Mouse (Mus musculus): ENCODE data around the gene Igsf21. TPM values are rescaled to one million over a fixed set of nuclear protein-coding genes. Genes with fewer than 3 reads are reported as not detected.

Igsf21 gene
- polyA plus RNA-seq, 1 experiment from 2014 or later: not detected

- Histone ChIP-seq H3K36me3 (ENCODE audit: control insufficient read depth, insufficient read depth) (no peaks in the 10 kb centered on the region), H3K4me3 (ENCODE audit: low read depth, low read length) (no peak overlapping the region), H3K4me1 (ENCODE audit: control insufficient read depth, low read depth, low read length) (no peaks in the 10 kb centered on the region), H3K9me3 (replicated peaks; ENCODE audit: control insufficient read depth, low read length) (no peaks in the 10 kb centered on the region), H3K27me3 (ENCODE audit: control insufficient read depth, insufficient read depth, low read depth, low read length) (no peaks in the 10 kb centered on the region), H3K4me2 (ENCODE audit: low read depth, low read length) (no peak overlapping the region), H3K9ac (ENCODE audit: low read depth, low read length) (no peak overlapping the region), H3K27ac (ENCODE audit: low read length) (no peak overlapping the region)
- no peak for ATAC-seq (ENCODE audit: low read depth)
- 55% methylated on average over 7 of the region's 7 CpGs for WGBS (ENCODE audit: insufficient replicate concordance)
Measured at GRCm38 (mm10) chr4:140015916-140016315, 230.7 kb downstream of the Igsf21 start.

DNA sequence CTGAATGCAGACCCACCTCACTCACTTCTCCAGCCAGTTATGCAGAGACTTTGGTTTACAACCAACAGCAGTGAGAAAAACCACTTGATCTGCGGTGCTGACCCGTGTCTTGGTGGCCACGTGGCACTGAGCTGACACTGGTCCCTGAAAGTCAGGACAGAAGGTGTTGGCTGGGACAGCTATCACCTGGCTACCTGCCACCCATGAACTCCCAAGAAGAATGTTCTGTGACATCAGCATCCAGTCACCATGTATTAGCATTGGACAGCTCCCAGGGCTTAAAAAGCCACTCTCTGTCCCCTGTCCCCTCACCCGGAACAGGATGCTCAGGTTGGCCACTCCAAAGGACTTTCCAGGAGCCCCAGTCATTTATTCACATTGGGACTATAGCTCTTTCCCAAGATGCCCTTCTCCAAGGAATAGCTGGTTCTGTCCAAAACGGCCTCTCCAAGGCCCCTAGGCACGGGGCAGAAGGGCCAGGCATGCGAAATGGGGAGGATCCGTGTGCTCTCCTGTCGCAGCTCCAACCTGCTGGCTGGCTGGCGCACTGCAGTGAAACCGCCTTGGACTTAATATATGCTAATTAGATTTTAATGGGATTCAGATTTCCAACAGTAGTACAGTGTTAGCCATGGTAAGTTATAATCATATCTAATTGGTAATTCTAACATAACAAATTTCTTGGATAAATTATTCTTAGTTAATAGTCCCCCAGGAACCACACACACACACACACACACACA is 235.7 kb downstream of the Igsf21 start:
- WGBS (ENCODE audit: insufficient replicate concordance): 58% methylated on average over 11 of the region's 11 CpGs
- no peaks in the 10 kb centered on the region for H3K36me3 ChIP-seq (ENCODE audit: control insufficient read depth, insufficient read depth)
- H3K9me3 ChIP-seq (replicated peaks; ENCODE audit: control insufficient read depth, low read length): no peaks in the 10 kb centered on the region
- H3K9ac ChIP-seq (ENCODE audit: low read depth, low read length): no peak overlapping the region
- no peak for ATAC-seq (ENCODE audit: low read depth)
- no peak overlapping the region for H3K4me2 ChIP-seq (ENCODE audit: low read depth, low read length)
- H3K27ac ChIP-seq (ENCODE audit: low read length): no peak overlapping the region
- H3K4me3 ChIP-seq (ENCODE audit: low read depth, low read length): no peak overlapping the region
- H3K27me3 ChIP-seq (ENCODE audit: control insufficient read depth, insufficient read depth, low read depth, low read length): no peaks in the 10 kb centered on the region
- H3K4me1 ChIP-seq (ENCODE audit: control insufficient read depth, low read depth, low read length): no peaks in the 10 kb centered on the region

DNA sequence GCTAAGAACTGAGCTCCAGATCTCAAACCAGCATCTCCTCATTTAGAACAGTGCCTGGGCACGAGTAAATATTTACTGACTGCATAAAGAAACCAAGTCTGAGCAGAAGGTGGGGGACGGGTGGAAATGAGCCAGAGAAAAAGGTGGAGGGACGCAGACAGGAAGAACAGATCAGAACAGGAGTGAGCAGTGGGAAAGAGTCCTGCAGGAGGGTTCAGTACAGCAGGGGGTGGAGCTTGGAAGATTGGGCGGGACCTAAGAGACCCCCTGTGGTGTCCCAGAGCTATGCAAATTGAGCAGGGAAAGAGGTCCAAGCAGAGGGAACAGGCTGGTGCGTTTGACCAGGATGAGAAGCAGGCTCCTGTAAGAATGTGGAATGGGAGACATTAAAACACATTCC is 241.7 kb downstream of the Igsf21 start:
- peaks cover 16% of the 10 kb centered on the region for H3K27me3 ChIP-seq (ENCODE audit: control insufficient read depth, insufficient read depth, low read depth, low read length)
- no peak overlapping the region for H3K27ac ChIP-seq (ENCODE audit: low read length)
- no peak overlapping the region for H3K9ac ChIP-seq (ENCODE audit: low read depth, low read length)
- no peaks in the 10 kb centered on the region for H3K4me1 ChIP-seq (ENCODE audit: control insufficient read depth, low read depth, low read length)
- no peak overlapping the region for H3K4me2 ChIP-seq (ENCODE audit: low read depth, low read length)
- H3K9me3 ChIP-seq (replicated peaks; ENCODE audit: control insufficient read depth, low read length): no peaks in the 10 kb centered on the region
- no peak for ATAC-seq (ENCODE audit: low read depth)
- no peaks in the 10 kb centered on the region for H3K36me3 ChIP-seq (ENCODE audit: control insufficient read depth, insufficient read depth)
- no peak overlapping the region for H3K4me3 ChIP-seq (ENCODE audit: low read depth, low read length)
- WGBS (ENCODE audit: insufficient replicate concordance): 5% methylated on average over 5 of the region's 5 CpGs

DNA sequence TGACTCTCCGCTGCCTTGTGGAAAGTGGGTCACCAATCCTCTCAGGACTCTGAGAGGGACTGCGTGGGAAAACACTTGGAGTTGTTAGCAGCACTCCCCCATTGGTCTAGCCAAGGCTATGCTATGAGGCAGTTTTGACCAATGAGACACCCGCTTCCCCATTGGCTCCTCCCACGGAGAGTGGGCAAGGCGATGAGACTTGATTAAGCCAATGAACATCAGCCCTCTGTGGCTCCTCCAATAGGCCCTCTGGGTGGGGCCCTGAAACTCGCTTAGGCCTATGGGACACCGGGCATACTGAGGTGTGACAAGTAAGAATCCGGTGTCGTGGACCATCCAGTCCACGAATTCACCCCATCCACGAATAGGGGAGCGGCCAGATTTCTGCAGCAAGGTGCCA is 242.4 kb downstream of the Igsf21 start:
- no peak overlapping the region for H3K9ac ChIP-seq (ENCODE audit: low read depth, low read length)
- H3K4me2 ChIP-seq (ENCODE audit: low read depth, low read length): no peak overlapping the region
- no peaks in the 10 kb centered on the region for H3K36me3 ChIP-seq (ENCODE audit: control insufficient read depth, insufficient read depth)
- H3K4me3 ChIP-seq (ENCODE audit: low read depth, low read length): no peak overlapping the region
- H3K27ac ChIP-seq (ENCODE audit: low read length): no peak overlapping the region
- H3K4me1 ChIP-seq (ENCODE audit: control insufficient read depth, low read depth, low read length): no peaks in the 10 kb centered on the region
- WGBS (ENCODE audit: insufficient replicate concordance): 9% methylated on average over 12 of the region's 12 CpGs
- peaks cover 16% of the 10 kb centered on the region for H3K27me3 ChIP-seq (ENCODE audit: control insufficient read depth, insufficient read depth, low read depth, low read length)
- no peak for ATAC-seq (ENCODE audit: low read depth)
- H3K9me3 ChIP-seq (replicated peaks; ENCODE audit: control insufficient read depth, low read length): no peaks in the 10 kb centered on the region

- Histone ChIP-seq H3K4me2 (ENCODE audit: low read depth, low read length) (no peak overlapping the region), H3K9me3 (replicated peaks; ENCODE audit: control insufficient read depth, low read length) (no peaks in the 10 kb centered on the region), H3K27ac (ENCODE audit: low read length) (no peak overlapping the region), H3K36me3 (ENCODE audit: control insufficient read depth, insufficient read depth) (no peaks in the 10 kb centered on the region), H3K9ac (ENCODE audit: low read depth, low read length) (no peak overlapping the region), H3K4me1 (ENCODE audit: control insufficient read depth, low read depth, low read length) (no peaks in the 10 kb centered on the region), H3K27me3 (ENCODE audit: control insufficient read depth, insufficient read depth, low read depth, low read length) (peaks cover 16% of the 10 kb centered on the region), H3K4me3 (ENCODE audit: low read depth, low read length) (no peak overlapping the region)
- WGBS (ENCODE audit: insufficient replicate concordance): 13% methylated on average over 12 of the region's 12 CpGs
- ATAC-seq (ENCODE audit: low read depth): no peak
Measured at GRCm38 (mm10) chr4:140002069-140002468, 244.5 kb downstream of the Igsf21 start.

DNA sequence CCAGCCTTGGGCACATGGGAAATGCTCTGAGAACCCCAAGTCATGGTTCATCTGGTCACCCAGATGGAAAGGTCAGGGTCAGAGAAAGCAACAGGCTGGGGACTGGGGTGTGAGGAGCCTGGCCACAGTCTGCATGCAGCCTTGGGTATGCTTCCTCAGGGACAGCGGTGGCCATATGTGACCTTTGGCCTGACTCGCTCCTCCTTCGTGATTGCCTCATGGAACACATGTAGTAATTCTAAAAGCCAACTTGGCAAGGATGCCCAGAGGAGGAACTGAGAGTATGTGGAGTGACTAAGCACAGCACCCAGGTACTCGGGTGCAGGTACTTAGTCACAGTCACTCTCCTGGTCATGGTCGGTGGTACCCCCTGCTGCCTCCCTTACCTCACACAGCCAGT is 245.7 kb downstream of the Igsf21 start:
- H3K4me2 ChIP-seq (ENCODE audit: low read depth, low read length): no peak overlapping the region
- no peaks in the 10 kb centered on the region for H3K9me3 ChIP-seq (replicated peaks; ENCODE audit: control insufficient read depth, low read length)
- H3K4me3 ChIP-seq (ENCODE audit: low read depth, low read length): no peak overlapping the region
- WGBS (ENCODE audit: insufficient replicate concordance): 52% methylated on average over 5 of the region's 5 CpGs
- peaks cover 16% of the 10 kb centered on the region for H3K27me3 ChIP-seq (ENCODE audit: control insufficient read depth, insufficient read depth, low read depth, low read length)
- ATAC-seq (ENCODE audit: low read depth): no peak
- no peaks in the 10 kb centered on the region for H3K36me3 ChIP-seq (ENCODE audit: control insufficient read depth, insufficient read depth)
- no peaks in the 10 kb centered on the region for H3K4me1 ChIP-seq (ENCODE audit: control insufficient read depth, low read depth, low read length)
- H3K27ac ChIP-seq (ENCODE audit: low read length): no peak overlapping the region
- no peak overlapping the region for H3K9ac ChIP-seq (ENCODE audit: low read depth, low read length)

GRCm38 (mm10) chr4:139999033-139999432 is 247.6 kb downstream of the Igsf21 start:
- no peak for ATAC-seq (ENCODE audit: low read depth)
- Histone ChIP-seq H3K4me2 (ENCODE audit: low read depth, low read length) (no peak overlapping the region), H3K27me3 (ENCODE audit: control insufficient read depth, insufficient read depth, low read depth, low read length) (peaks cover 8% of the 10 kb centered on the region), H3K27ac (ENCODE audit: low read length) (no peak overlapping the region), H3K9ac (ENCODE audit: low read depth, low read length) (no peak overlapping the region), H3K9me3 (replicated peaks; ENCODE audit: control insufficient read depth, low read length) (no peaks in the 10 kb centered on the region), H3K4me3 (ENCODE audit: low read depth, low read length) (no peak overlapping the region), H3K4me1 (ENCODE audit: control insufficient read depth, low read depth, low read length) (no peaks in the 10 kb centered on the region), H3K36me3 (ENCODE audit: control insufficient read depth, insufficient read depth) (no peaks in the 10 kb centered on the region)
- 43% methylated on average over 7 of the region's 7 CpGs for WGBS (ENCODE audit: insufficient replicate concordance)

DNA sequence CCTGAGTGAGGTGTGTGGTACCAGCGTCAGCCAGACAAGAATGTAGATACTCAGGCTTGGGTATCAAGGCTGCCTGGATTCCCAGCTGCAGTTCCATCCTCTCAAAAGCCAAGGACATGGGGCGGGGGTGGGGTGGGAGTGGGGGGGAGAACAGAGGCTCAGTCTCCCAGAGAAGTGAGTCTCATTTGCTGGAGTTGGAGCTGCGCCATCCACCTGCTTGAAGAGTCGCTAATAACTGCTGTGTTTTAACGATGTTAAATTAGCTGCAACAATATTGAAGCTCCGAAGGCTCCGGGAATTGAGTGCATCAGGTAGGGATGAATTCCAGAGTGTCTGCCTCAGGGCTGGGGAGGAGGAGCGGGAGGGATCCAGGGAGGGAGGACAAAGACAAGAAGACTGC is 250.9 kb downstream of the Igsf21 start:
- no peak for ATAC-seq (ENCODE audit: low read depth)
- H3K9ac ChIP-seq (ENCODE audit: low read depth, low read length): no peak overlapping the region
- 63% methylated on average over 8 of the region's 8 CpGs for WGBS (ENCODE audit: insufficient replicate concordance)
- H3K27me3 ChIP-seq (ENCODE audit: control insufficient read depth, insufficient read depth, low read depth, low read length): no peaks in the 10 kb centered on the region
- H3K4me1 ChIP-seq (ENCODE audit: control insufficient read depth, low read depth, low read length): no peaks in the 10 kb centered on the region
- no peak overlapping the region for H3K4me2 ChIP-seq (ENCODE audit: low read depth, low read length)
- no peaks in the 10 kb centered on the region for H3K9me3 ChIP-seq (replicated peaks; ENCODE audit: control insufficient read depth, low read length)
- no peaks in the 10 kb centered on the region for H3K36me3 ChIP-seq (ENCODE audit: control insufficient read depth, insufficient read depth)
- no peak overlapping the region for H3K4me3 ChIP-seq (ENCODE audit: low read depth, low read length)
- H3K27ac ChIP-seq (ENCODE audit: low read length): no peak overlapping the region

GRCm38 (mm10) chr4:139993111-139993755 is 253.4 kb downstream of the Igsf21 start:
- Histone ChIP-seq H3K4me3 (ENCODE audit: low read depth, low read length) (no peak overlapping the region), H3K36me3 (ENCODE audit: control insufficient read depth, insufficient read depth) (no peaks in the 10 kb centered on the region), H3K4me2 (ENCODE audit: low read depth, low read length) (no peak overlapping the region), H3K9ac (ENCODE audit: low read depth, low read length) (no peak overlapping the region), H3K4me1 (ENCODE audit: control insufficient read depth, low read depth, low read length) (no peaks in the 10 kb centered on the region), H3K9me3 (replicated peaks; ENCODE audit: control insufficient read depth, low read length) (no peaks in the 10 kb centered on the region), H3K27ac (ENCODE audit: low read length) (no peak overlapping the region), H3K27me3 (ENCODE audit: control insufficient read depth, insufficient read depth, low read depth, low read length) (no peaks in the 10 kb centered on the region)
- no peak for ATAC-seq (ENCODE audit: low read depth)
- 18% methylated on average over 7 of the region's 16 CpGs for WGBS (ENCODE audit: insufficient replicate concordance)
